Mouse (Mus musculus): ENCODE measurements around the gene Gng5. TPM values are rescaled to one million over a fixed set of nuclear protein-coding genes. Genes with fewer than 3 reads are reported as not detected.

The Gng5 gene
- 10 to 100 TPM; 41.1 to 64.9 TPM for total RNA-seq (2021)
- long read RNA-seq, transcript Gng5-201 (3 exons, 593 nt): major isoform, 97 of 97 reads
- long read RNA-seq, partial matches to known transcripts: 0 of 97 reads
- long read RNA-seq, other reads (novel, unspliced or antisense): 0 of 97 reads

DNA sequence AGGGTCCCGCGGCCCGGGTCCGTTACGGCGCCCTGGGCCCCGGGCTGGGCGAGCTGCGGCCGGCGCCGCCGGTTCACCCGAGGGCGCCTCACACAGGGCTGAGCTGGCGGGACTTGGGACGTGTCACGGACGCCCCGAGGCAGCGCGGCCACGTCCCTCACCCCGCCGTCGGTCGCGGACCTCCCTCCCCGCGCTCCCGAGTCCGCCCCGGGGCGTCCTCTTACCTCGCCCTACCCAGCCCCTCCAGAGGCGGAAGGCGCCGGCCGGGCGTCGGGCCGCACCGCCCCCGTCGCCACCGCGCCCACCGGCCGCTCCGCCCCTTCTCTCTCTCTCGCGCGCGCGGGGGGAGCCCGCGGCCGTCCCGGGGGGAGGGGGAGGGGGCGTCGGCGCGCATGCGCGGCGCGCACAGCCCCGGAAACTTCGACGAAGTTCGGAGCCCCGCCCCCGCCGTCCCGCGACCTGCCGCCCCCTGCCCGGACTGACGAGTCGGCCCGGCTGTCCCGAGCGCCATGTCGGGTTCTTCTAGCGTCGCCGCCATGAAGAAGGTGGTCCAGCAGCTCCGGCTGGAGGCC is at the start of gene Gng5, which contains the start of gene Spata1:
TSS of gene Gng5 (plus strand) at position 377 of the 572 bp plus-strand sequence.
TSS of gene Spata1 (minus strand) at position 323 of the 572 bp plus-strand sequence.
- peak; percentile 77 to 83 for DNase-seq (ENCODE audit: low spot score in 2 of 2)

DNA sequence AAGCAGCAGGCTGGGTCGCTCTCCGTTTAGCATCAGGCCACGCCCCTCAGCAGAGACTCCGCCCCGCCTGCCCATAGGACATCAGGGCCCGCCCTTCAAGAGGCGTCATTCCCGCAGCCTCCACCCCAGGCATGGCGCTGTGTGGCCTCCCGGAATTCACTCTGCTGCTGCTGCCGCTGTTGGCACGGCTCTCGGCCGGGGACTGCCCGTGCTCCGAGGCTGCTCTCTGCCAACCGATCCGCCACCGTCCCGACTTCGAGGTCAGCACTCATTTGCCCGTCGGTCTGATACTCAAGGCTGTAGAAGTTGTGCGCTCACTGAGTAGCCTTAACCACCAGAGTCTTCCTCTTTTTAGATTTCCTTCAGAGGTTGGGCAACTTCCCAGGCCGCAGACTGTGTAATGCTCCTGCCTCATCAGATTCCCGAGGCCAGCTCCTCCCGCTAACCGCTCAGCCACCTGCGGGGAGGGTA is 49.2 kb upstream of the Gng5 start:
- DNase-seq (ENCODE audit: low spot score in 2 of 2): peak; percentile 88 to 93

GRCm38 (mm10) chr3:146451375-146451774 is 48.2 kb upstream of the Gng5 start:
- no peak for DNase-seq (ENCODE audit: low spot score in 2 of 2)

DNA sequence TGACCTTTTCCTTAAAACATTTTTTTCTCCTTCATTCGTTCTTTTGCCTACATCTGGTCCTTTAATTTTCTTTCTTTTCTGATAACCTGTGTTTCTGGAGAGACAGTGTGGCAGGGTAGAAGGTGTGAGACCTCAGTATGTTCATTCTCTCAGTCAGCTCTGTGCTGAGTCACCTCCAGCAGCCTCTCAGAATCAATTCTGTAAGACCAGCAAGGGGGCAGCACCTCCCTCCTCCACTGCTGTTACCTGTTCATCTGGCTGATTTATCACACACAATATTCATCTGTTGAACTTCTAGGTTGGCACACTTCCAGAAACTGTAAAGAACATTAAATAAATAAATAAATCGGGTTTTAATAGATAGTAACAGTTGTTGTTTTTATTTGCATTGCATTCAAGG is 36.7 kb upstream of the Gng5 start:
- no peak for DNase-seq (ENCODE audit: low spot score in 2 of 2)

GRCm38 (mm10) chr3:146469226-146469625 is 30.4 kb upstream of the Gng5 start:
- DNase-seq (ENCODE audit: low spot score in 2 of 2): no peak

- no peak for DNase-seq (ENCODE audit: low spot score in 2 of 2)
Measured at GRCm38 (mm10) chr3:146472657-146473056, 26.9 kb upstream of the Gng5 start.

- no peak for DNase-seq (ENCODE audit: low spot score in 2 of 2)
Measured at GRCm38 (mm10) chr3:146473741-146474140, 25.9 kb upstream of the Gng5 start.

DNA sequence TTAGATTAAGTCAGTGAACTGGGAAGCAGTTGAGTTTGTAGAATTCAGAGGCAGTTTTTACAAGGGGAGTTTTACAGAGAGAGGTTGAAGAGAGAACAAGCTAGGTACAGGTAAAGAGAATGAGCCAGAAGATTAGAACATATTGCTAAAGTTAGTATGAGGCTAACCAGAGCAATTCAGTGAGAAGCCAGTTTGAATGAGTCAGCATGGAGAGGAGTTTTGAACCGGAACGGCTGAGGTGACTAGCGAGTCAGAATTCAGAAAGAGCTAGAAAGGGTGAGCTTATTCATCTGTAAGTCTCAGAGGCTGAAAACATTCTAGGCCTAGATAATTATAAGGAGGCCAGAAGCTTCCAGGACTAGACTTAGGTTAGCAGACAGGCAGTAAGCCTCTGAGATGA is 25.2 kb upstream of the Gng5 start:
- DNase-seq (ENCODE audit: low spot score in 2 of 2): no peak

DNA sequence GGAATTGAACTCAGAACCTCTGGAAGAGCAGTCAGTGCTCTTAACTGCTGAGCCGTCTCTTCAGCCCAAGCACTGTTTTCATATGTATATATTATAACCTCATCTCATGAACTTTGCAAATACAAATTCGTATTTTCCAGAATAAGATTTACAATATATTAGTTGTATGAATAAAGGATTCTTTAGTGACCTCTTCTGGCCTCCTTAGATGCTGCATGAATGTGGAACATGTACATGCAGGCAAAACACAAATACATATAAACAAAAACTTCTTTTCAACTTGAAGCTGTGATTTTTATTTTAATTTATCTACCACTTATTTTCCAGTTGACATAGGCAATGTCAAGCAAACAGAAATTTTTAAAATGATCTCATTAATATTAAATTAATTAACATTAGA is 17.6 kb upstream of the Gng5 start:
- DNase-seq (ENCODE audit: low spot score in 2 of 2): no peak

GRCm38 (mm10) chr3:146486464-146486863 is 13.1 kb upstream of the Gng5 start:
- DNase-seq (ENCODE audit: low spot score in 2 of 2): no peak

- DNase-seq (ENCODE audit: low spot score in 2 of 2): no peak
Measured at GRCm38 (mm10) chr3:146494941-146495340, 4.7 kb upstream of the Gng5 start.

- DNase-seq (ENCODE audit: low spot score in 2 of 2): no peak
Measured at GRCm38 (mm10) chr3:146498989-146499388, 618 bp upstream of the Gng5 start.

DNA sequence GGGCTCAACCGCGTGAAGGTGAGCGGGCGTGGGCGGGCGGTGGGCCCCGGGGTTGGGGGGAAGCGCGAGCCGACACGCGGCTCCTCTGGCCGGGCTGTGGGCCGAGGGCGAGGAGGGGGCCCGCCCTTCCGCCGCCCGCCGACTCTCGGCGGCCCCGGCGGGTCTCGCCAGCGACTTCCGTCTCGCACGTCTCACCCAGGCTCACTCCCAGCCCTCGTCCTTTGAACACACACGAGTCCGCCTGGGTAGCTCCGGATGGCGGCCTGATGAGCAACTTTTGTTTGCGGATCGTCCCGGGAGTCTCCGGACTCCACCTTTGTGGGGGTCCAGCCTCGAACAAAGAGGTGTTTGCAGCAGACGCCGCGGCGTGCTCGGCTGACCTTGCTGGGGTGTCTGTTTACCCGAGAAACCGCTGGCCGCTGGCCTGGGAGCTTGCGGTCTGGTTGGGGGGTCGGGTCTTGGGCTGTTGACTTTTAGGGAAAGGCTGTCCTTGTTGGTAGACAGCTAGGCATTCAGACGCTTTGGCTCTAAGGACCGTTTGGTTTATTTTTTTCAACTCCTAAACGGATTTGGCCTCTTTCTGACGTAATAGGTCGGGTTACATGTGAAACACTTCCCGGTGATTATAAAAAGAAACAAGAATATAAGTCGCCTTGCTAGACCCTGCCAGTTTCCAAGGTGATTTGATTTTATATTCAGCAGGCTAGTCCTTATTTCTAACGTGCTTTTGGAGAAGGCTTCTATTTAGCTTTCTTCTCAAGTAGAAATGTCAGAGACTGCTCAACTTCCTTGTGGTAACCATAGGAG is 599 bp downstream of the Gng5 start:
- DNase-seq (ENCODE audit: low spot score in 2 of 2): peak in 1 of 2 experiments; percentile 45

DNA sequence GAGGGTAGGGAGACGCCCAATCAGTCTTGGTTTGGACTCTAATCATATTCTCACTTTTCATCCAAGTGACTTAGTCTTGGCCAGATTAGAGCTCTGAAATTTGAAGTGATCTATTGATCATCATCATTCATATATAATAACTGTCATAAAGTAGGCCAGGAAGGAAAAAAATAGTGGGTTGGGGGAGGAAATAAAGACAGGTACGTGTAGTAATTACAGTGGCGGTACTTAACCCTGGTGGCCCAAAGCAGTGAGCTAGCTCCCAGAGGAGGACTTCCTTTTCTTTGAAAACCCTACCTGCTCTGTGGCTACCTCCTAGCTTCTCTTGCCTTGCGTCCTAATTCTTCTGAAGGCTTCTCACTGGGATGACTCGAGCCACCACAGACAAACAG is 1.2 kb downstream of the Gng5 start:
- no peak for DNase-seq (ENCODE audit: low spot score in 2 of 2)

GRCm38 (mm10) chr3:146501601-146502123 is 2.1 kb downstream of the Gng5 start:
- no peak for DNase-seq (ENCODE audit: low spot score in 2 of 2)

GRCm38 (mm10) chr3:146506711-146507110 is 7.1 kb downstream of the Gng5 start:
- no peak for DNase-seq (ENCODE audit: low spot score in 2 of 2)

GRCm38 (mm10) chr3:146520226-146520797 is 20.7 kb downstream of the Gng5 start:
- no peak for DNase-seq (ENCODE audit: low spot score in 2 of 2)

GRCm38 (mm10) chr3:146520798-146521651 is 21.4 kb downstream of the Gng5 start, which contains the start of gene Rpf1:
Rpf1 (minus strand) TSS chr3:146521429.
- peak; percentile 84 to 90 for DNase-seq (ENCODE audit: low spot score in 2 of 2)

DNA sequence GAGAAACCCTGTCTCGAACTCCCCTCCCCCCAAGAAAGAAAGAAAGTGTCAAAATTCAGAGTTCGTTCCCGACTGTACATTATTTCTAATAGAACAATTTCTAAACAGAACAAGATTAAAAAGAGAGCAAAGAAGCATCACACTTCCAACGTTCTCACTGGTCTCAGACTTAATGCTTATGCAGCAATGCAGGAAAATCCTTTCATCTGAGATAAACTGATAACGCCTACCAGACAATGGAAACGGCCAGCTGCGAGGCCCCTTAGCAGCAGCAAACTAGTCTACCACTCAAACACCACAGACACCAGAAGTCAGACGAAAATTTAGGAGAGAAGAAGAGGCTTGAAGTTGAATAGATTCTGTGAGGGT is 22.0 kb downstream of the Gng5 start:
- DNase-seq (ENCODE audit: low spot score in 2 of 2): no peak

- no peak for DNase-seq (ENCODE audit: low spot score in 2 of 2)
Measured at GRCm38 (mm10) chr3:146528335-146528734, 28.7 kb downstream of the Gng5 start.

- no peak for DNase-seq (ENCODE audit: low spot score in 2 of 2)
Measured at GRCm38 (mm10) chr3:146534986-146535385, 35.4 kb downstream of the Gng5 start.

Data from layer of hippocampus, postnatal 10 days (tissue).